Comparison of ENCODE assay signal across 21 mouse cellular contexts in genomic region chr11:26587184-26587524, GRCm38 (mm10). TPM values are rescaled to one million over a fixed set of nuclear protein-coding genes. Genes with fewer than 3 reads are reported as not detected.
A peak's percentile ranks its signal among the peaks of the same experiment; 100 is the strongest.
DNase-seq lines count a peak whose midpoint lies in the region; ATAC-seq and TF ChIP-seq lines count a peak whose summit lies in the region.
"Had no signal": no experiment of that assay in that cellular context is flagged by ENCODE, and none has a peak within 500 bp of the region (broad histone marks: within the 10 kb centered on the region; RNA-seq: fewer than 3 reads in every experiment).

No protein-coding gene starts in this region.

- no peaks in the 10 kb centered on the region for H3K27me3 ChIP-seq in forebrain, embryonic 15.5 days
- no peaks in the 10 kb centered on the region for H3K27me3 ChIP-seq in forebrain, embryonic 12.5 days
- no peaks in the 10 kb centered on the region for H3K27me3 ChIP-seq in spleen, adult 2 months (ENCODE audit: control insufficient read depth, insufficient read depth, low read length)
- H3K27me3 ChIP-seq in liver, embryonic 14.5 days (ENCODE audit: control insufficient read depth, insufficient read depth, low read length): no peaks in the 10 kb centered on the region
- no peaks in the 10 kb centered on the region for H3K27me3 ChIP-seq in stomach, embryonic 16.5 days (ENCODE audit: control insufficient read depth, insufficient read depth, low read length)
- H3K27me3 ChIP-seq: heart, embryonic 13.5 days; hindbrain, embryonic 12.5 days; limb, embryonic 12.5 days had no signal

- peak; percentile 26; the same call in 1 of the 2 replicates for ATAC-seq in forebrain, embryonic 15.5 days (replicated peaks)
- no peak for ATAC-seq in forebrain, embryonic 12.5 days (ENCODE audit: low FRiP score)
- peak; percentile 23; the same call in 1 of the 2 replicates for ATAC-seq in liver, embryonic 14.5 days (ENCODE audit: insufficient read depth)
- no peak for ATAC-seq in stomach, embryonic 16.5 days (ENCODE audit: insufficient read depth, low FRiP score)

- DNase-seq in spleen, adult 2 months (ENCODE audit: low read depth in 1 of 2, low spot score in 2 of 2): no peak
- DNase-seq in spleen, postnatal 14 days (ENCODE audit: low spot score in 2 of 2): no peak
- no peak for DNase-seq in liver, embryonic 14.5 days (ENCODE audit: low read depth in 3 of 3, low spot score in 3 of 3)
- DNase-seq in urinary bladder, adult 18-20 months (ENCODE audit: low spot score in 2 of 2): no peak
- DNase-seq in heart, postnatal 25 days (ENCODE audit: low spot score): no peak
- DNase-seq: gastrocnemius, postnatal 14 days; kidney, adult 8-10 months; right cerebral cortex, adult 18-20 months had no signal

- H3K4me1 ChIP-seq in forebrain, embryonic 15.5 days: peaks cover 17% of the 10 kb centered on the region
- peaks cover 2% of the 10 kb centered on the region; the same call in 1 of the 2 replicates for H3K4me1 ChIP-seq in forebrain, embryonic 12.5 days
- peaks cover 10% of the 10 kb centered on the region for H3K4me1 ChIP-seq in spleen, adult 2 months (ENCODE audit: control insufficient read depth, insufficient read depth, insufficient read length)
- peaks cover 0 to 4% of the 10 kb centered on the region in 2 experiments; a peak in 2 of 4 replicates for H3K4me1 ChIP-seq in liver, embryonic 14.5 days (replicated peaks; ENCODE audit: control insufficient read depth in 2 of 2, insufficient read depth in 2 of 2, low read length in 1 of 2)
- H3K4me1 ChIP-seq in stomach, embryonic 16.5 days (ENCODE audit: control insufficient read depth, insufficient read depth, low read length): peaks cover 9% of the 10 kb centered on the region
- H3K4me1 ChIP-seq: hindbrain, embryonic 12.5 days; limb, embryonic 12.5 days had no signal

- no peaks in the 10 kb centered on the region for H3K36me3 ChIP-seq in forebrain, embryonic 15.5 days
- no peaks in the 10 kb centered on the region for H3K36me3 ChIP-seq in forebrain, embryonic 12.5 days (replicated peaks)
- peaks cover 3% of the 10 kb centered on the region for H3K36me3 ChIP-seq in spleen, adult 2 months (ENCODE audit: control insufficient read depth, insufficient read depth, low read length)
- H3K36me3 ChIP-seq in liver, embryonic 14.5 days (replicated peaks; ENCODE audit: control insufficient read depth, insufficient read depth, low read depth): peaks cover 24% of the 10 kb centered on the region
- no peaks in the 10 kb centered on the region for H3K36me3 ChIP-seq in stomach, embryonic 16.5 days (ENCODE audit: control insufficient read depth, insufficient read depth, low read length)
- H3K36me3 ChIP-seq: hindbrain, embryonic 12.5 days; limb, embryonic 12.5 days had no signal

- H3K4me2 ChIP-seq in forebrain, embryonic 15.5 days (replicated peaks): no peak overlapping the region
- no peak overlapping the region for H3K4me2 ChIP-seq in forebrain, embryonic 12.5 days
- H3K4me2 ChIP-seq in liver, embryonic 14.5 days (ENCODE audit: low read depth): no peak overlapping the region
- H3K4me2 ChIP-seq in stomach, embryonic 16.5 days (ENCODE audit: low read depth, low read length): peak overlapping the region; percentile 10; the same call in 1 of the 2 replicates
- H3K4me2 ChIP-seq: heart, embryonic 13.5 days; hindbrain, embryonic 12.5 days; limb, embryonic 12.5 days had no signal

- H3K27ac ChIP-seq in forebrain, embryonic 15.5 days (replicated peaks): peak overlapping the region; percentile 84
- no peak overlapping the region for H3K27ac ChIP-seq in forebrain, embryonic 12.5 days
- peak overlapping the region; percentile 29; the same call in 1 of the 2 replicates for H3K27ac ChIP-seq in spleen, adult 2 months (ENCODE audit: insufficient read depth, low read length)
- no peak overlapping the region for H3K27ac ChIP-seq in liver, embryonic 14.5 days
- H3K27ac ChIP-seq in stomach, embryonic 16.5 days (ENCODE audit: low read length): no peak overlapping the region
- H3K27ac ChIP-seq: heart, embryonic 13.5 days; hindbrain, embryonic 12.5 days; limb, embryonic 12.5 days; midbrain, embryonic 10.5 days had no signal

- 67% methylated on average over 1 of the region's 1 CpGs for WGBS in forebrain, embryonic 15.5 days
- WGBS in forebrain, embryonic 12.5 days: 86% methylated on average over 1 of the region's 1 CpGs
- 86% methylated on average over 1 of the region's 1 CpGs for WGBS in spleen, adult 2 months
- WGBS in liver, embryonic 14.5 days (ENCODE audit: insufficient replicate concordance): 75% methylated on average over 1 of the region's 1 CpGs
- WGBS in stomach, embryonic 16.5 days: 79% methylated on average over 1 of the region's 1 CpGs

- TF ChIP-seq POLR2A in spleen, adult 2 months (IDR thresholded peaks at IDR 0.05; ENCODE audit: low read depth, low read length): no peak

- no peak for TF ChIP-seq EP300 in liver, embryonic 14.5 days (IDR thresholded peaks at IDR 0.05; ENCODE audit: low read depth)

- no peaks in the 10 kb centered on the region for H3K9me3 ChIP-seq in forebrain, embryonic 15.5 days
- H3K9me3 ChIP-seq in forebrain, embryonic 12.5 days: no peaks in the 10 kb centered on the region
- H3K9me3 ChIP-seq in liver, embryonic 14.5 days (ENCODE audit: control insufficient read depth, low read length): no peaks in the 10 kb centered on the region
- H3K9me3 ChIP-seq in stomach, embryonic 16.5 days (replicated peaks; ENCODE audit: control insufficient read depth, low read length): no peaks in the 10 kb centered on the region
- H3K9me3 ChIP-seq: heart, embryonic 13.5 days; hindbrain, embryonic 12.5 days; limb, embryonic 12.5 days; midbrain, embryonic 10.5 days had no signal

- no peak overlapping the region for H3K4me3 ChIP-seq in forebrain, embryonic 15.5 days
- H3K4me3 ChIP-seq in forebrain, embryonic 12.5 days (replicated peaks): no peak overlapping the region
- no peak overlapping the region for H3K4me3 ChIP-seq in spleen, adult 2 months (ENCODE audit: extremely low read depth, insufficient read depth, insufficient read length)
- H3K4me3 ChIP-seq in liver, embryonic 14.5 days (ENCODE audit: insufficient read depth in 1 of 2, low read depth in 2 of 2, low read length in 2 of 2): no peak overlapping the region
- H3K4me3 ChIP-seq in stomach, embryonic 16.5 days (replicated peaks; ENCODE audit: low read length): no peak overlapping the region
- H3K4me3 ChIP-seq: heart, embryonic 13.5 days; hindbrain, embryonic 12.5 days; limb, embryonic 12.5 days; midbrain, embryonic 10.5 days; myocyte had no signal

- intact Hi-C loops in heart, postnatal 25 days (cut with DNase I): no loop called here

- no peak overlapping the region for H3K9ac ChIP-seq in forebrain, embryonic 15.5 days (replicated peaks)
- H3K9ac ChIP-seq in forebrain, embryonic 12.5 days: no peak overlapping the region
- H3K9ac ChIP-seq in liver, embryonic 14.5 days (replicated peaks): no peak overlapping the region
- H3K9ac ChIP-seq in stomach, embryonic 16.5 days (ENCODE audit: low read length): no peak overlapping the region
- H3K9ac ChIP-seq: hindbrain, embryonic 12.5 days; limb, embryonic 12.5 days had no signal

- no peak for TF ChIP-seq CTCF in spleen, adult 2 months (IDR thresholded peaks at IDR 0.05; ENCODE audit: extremely low read depth, insufficient read depth, insufficient read length, insufficient replicate concordance)
- TF ChIP-seq CTCF in liver, embryonic 14.5 days (IDR thresholded peaks at IDR 0.05; ENCODE audit: low read depth): no peak

RNA-seq across cellular contexts. Expression of gene Gm6899, which starts 5.9 kb away (rescaled TPM):
- polyA plus RNA-seq in forebrain, embryonic 15.5 days (2015; fragmentation: Nextera tagmentation; extraction: Ambion mirVana): not detected in 2 replicates
- polyA plus RNA-seq in forebrain, embryonic 12.5 days (2016; fragmentation: Nextera tagmentation; extraction: Ambion mirVana): not detected in 2 replicates
- not detected in 2 replicates for polyA plus RNA-seq in spleen, adult 2 months (2012; rRNA removed)
- polyA plus RNA-seq in liver, embryonic 14.5 days (2012; rRNA removed): not detected in 2 replicates
- polyA plus RNA-seq in liver, embryonic 14.5 days (2014; fragmentation: Nextera tagmentation; extraction: Ambion mirVana): 0.25 TPM in 1 of 2 replicates, not detected in the other
- polyA plus RNA-seq in stomach, embryonic 16.5 days (2015; fragmentation: Nextera tagmentation; extraction: Ambion mirVana): 0.23 and 0.50 TPM in 2 replicates
- not detected for total RNA-seq in heart, postnatal 25 days (2021)
- total RNA-seq: gastrocnemius, postnatal 14 days had no signal
- polyA plus RNA-seq: brain, embryonic 14.5 days; embryonic facial prominence, embryonic 11.5 days; hindbrain, embryonic 12.5 days; large intestine, adult 2 months; limb, embryonic 12.5 days; lung, embryonic 16.5 days; myocyte; urinary bladder, adult 2 months had no signal

RNA-seq across cellular contexts. Expression of gene Vrk2, which starts 6.6 kb away (rescaled TPM):
- polyA plus RNA-seq in forebrain, embryonic 15.5 days (2015; fragmentation: Nextera tagmentation; extraction: Ambion mirVana): 7.9 and 8.0 TPM in 2 replicates
- polyA plus RNA-seq in forebrain, embryonic 12.5 days (2016; fragmentation: Nextera tagmentation; extraction: Ambion mirVana): 14.6 and 17.1 TPM in 2 replicates
- 2.5 and 4.8 TPM in 2 replicates for polyA plus RNA-seq in spleen, adult 2 months (2012; rRNA removed)
- 5.2 and 10.5 TPM in 2 replicates for polyA plus RNA-seq in liver, embryonic 14.5 days (2012; rRNA removed)
- 23.0 and 24.9 TPM in 2 replicates for polyA plus RNA-seq in liver, embryonic 14.5 days (2014; fragmentation: Nextera tagmentation; extraction: Ambion mirVana)
- polyA plus RNA-seq in stomach, embryonic 16.5 days (2015; fragmentation: Nextera tagmentation; extraction: Ambion mirVana): 20.9 and 21.5 TPM in 2 replicates
- 1 to 10 TPM; 4.7 to 6.1 TPM for total RNA-seq in heart, postnatal 25 days (2021)

Comparison
In these comparisons a context has a peak if more than half of its experiments do, and no peak if none do; other contexts are left out.
1. ATAC-seq: peak in forebrain, embryonic 15.5 days (single experiment) and liver, embryonic 14.5 days (single experiment); none in forebrain, embryonic 12.5 days (single experiment) and stomach, embryonic 16.5 days (single experiment).
2. H3K27ac ChIP-seq: peak in forebrain, embryonic 15.5 days (single experiment) and spleen, adult 2 months (single experiment); none in forebrain, embryonic 12.5 days (single experiment), liver, embryonic 14.5 days (single experiment) and stomach, embryonic 16.5 days (single experiment).